9 mouse cellular contexts compared by ENCODE assay signal in genomic region chr19:58453581-58453980, GRCm38 (mm10). TPM values are rescaled to one million over a fixed set of nuclear protein-coding genes. Genes with fewer than 3 reads are reported as not detected.
DNase-seq lines count a peak whose midpoint lies in the region.
"Had no signal": no experiment of that assay in that cellular context is flagged by ENCODE, and none has a peak within 500 bp of the region (broad histone marks: within the 10 kb centered on the region; RNA-seq: fewer than 3 reads in every experiment).

No protein-coding gene starts in this region.

- H3K4me1 ChIP-seq in forebrain, embryonic 10.5 days = peaks cover 57% of the 10 kb centered on the region

- peaks cover 96% of the 10 kb centered on the region for H3K27me3 ChIP-seq in forebrain, embryonic 10.5 days (ENCODE audit: poor library complexity, severe bottlenecking)

- under 1% methylated on average over 22 of the region's 22 CpGs for whole genome bisulfite sequencing in forebrain, embryonic 10.5 days
- WGBS in macrophage (ENCODE audit: missing documents) = 3% methylated on average over 22 of the region's 22 CpGs

- H3K79me2 ChIP-seq in macrophage (ENCODE audit: inconsistent target) = no peaks in the 10 kb centered on the region

- H3K36me3 ChIP-seq in forebrain, embryonic 10.5 days (replicated peaks) = no peaks in the 10 kb centered on the region
- H3K36me3 ChIP-seq in macrophage (ENCODE audit: inconsistent target) = no peaks in the 10 kb centered on the region

- intact Hi-C loops in heart, postnatal 14 days (cut with DNase I) = no loop called here

- no peaks in the 10 kb centered on the region for H3K9me3 ChIP-seq in forebrain, embryonic 10.5 days

- H3K4me3 ChIP-seq in forebrain, embryonic 10.5 days = peak overlapping the region; percentile 66
- peak overlapping the region; percentile 1; the same call in 1 of the 2 replicates for H3K4me3 ChIP-seq in macrophage (ENCODE audit: inconsistent target)

- peak; percentile 17 for DNase-seq in right cerebral cortex, postnatal 14 days
- no peak for DNase-seq in right cerebral cortex, adult 18-20 months
- no peak for DNase-seq in forebrain, embryonic 10.5 days (ENCODE audit: extremely low spot score, low spot score)
- peak; percentile 38 to 39 for DNase-seq in heart, postnatal 14 days
- peak; percentile 57 to 73 for DNase-seq in kidney, postnatal 4 days
- DNase-seq in thymus, postnatal 0 days (ENCODE audit: low spot score) = peak; percentile 22
- no peak for DNase-seq in yolk sac, embryonic 10.5 days (ENCODE audit: low spot score)

- peak overlapping the region; percentile 79 for H3K27ac ChIP-seq in forebrain, embryonic 10.5 days
- H3K27ac ChIP-seq in macrophage = no peak overlapping the region

RNA-seq across cellular contexts. Expression of gene Gfra1, which starts 2.1 kb away (rescaled TPM):
- polyA plus RNA-seq in forebrain, embryonic 10.5 days (2016; fragmentation: Nextera tagmentation; extraction: Ambion mirVana) = 5.2 and 6.3 TPM in 2 replicates
- total RNA-seq in heart, postnatal 14 days (2021) = 1 to 10 TPM; 3.9 to 4.2 TPM
- total RNA-seq in macrophage (2018; cell fraction: chromatin; rRNA removed) = 1 to 10 TPM in 2 of 26 experiments, not detected in 24; 1.5 to 2.0 TPM
- under 1 TPM in 3 of 26 experiments, not detected in 23; 0.03 to 0.06 (median 0.03) TPM for total RNA-seq in macrophage (2018; cell fraction: cytosol; rRNA removed)
- 1 to 10 TPM in 2 of 26 experiments, under 1 TPM in 1, not detected in 23; 0.11 to 1.7 (median 1.4) TPM for total RNA-seq in macrophage (2018; cell fraction: nucleus; rRNA removed)
- not detected in 3 replicates for polyA plus RNA-seq in macrophage (2018)
- polyA plus RNA-seq in thymus, postnatal 0 days (2015; fragmentation: Nextera tagmentation; extraction: Ambion mirVana) = 32.6 and 36.2 TPM in 2 replicates

RNA-seq across cellular contexts. Expression of gene Ccdc172, which starts 58.2 kb away (rescaled TPM):
- polyA plus RNA-seq in forebrain, embryonic 10.5 days (2016; fragmentation: Nextera tagmentation; extraction: Ambion mirVana) = not detected in 2 replicates
- total RNA-seq in heart, postnatal 14 days (2021) = not detected
- not detected for total RNA-seq in macrophage (2018; cell fraction: chromatin; rRNA removed)
- total RNA-seq in macrophage (2018; cell fraction: cytosol; rRNA removed) = not detected
- not detected for total RNA-seq in macrophage (2018; cell fraction: nucleus; rRNA removed)
- polyA plus RNA-seq in macrophage (2018) = not detected in 3 replicates
- not detected in 2 replicates for polyA plus RNA-seq in thymus, postnatal 0 days (2015; fragmentation: Nextera tagmentation; extraction: Ambion mirVana)
- total RNA-seq: layer of hippocampus, postnatal 14 days had no signal

Comparison
In these comparisons a context has a peak if more than half of its experiments do, and no peak if none do; other contexts are left out.
1. DNase-seq: peak in right cerebral cortex, postnatal 14 days (single experiment), heart, postnatal 14 days (2 of 2), kidney, postnatal 4 days (2 of 2) and thymus, postnatal 0 days (single experiment); none in right cerebral cortex, adult 18-20 months (single experiment), forebrain, embryonic 10.5 days (single experiment) and yolk sac, embryonic 10.5 days (single experiment).